In the genomic region with DNA sequence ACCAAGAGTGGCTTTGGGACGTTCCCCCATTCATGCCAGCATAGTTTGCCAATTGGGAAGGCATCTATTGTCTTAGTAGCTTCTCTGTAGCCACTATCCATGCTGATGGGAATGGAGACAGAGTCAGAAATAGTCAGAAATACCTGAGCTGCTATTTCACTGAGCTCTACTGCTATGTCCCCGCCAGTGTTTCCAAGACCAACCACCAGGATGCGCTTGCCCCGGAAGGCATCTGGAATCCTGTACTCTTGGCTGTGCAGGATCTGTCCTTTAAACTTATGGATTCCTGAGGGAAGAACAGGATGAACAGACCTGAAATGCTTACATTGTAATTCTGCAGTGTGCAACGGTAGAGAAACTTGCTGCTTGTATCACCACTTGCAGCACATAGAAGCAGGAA, we compare ENCODE assay signal across 18 mouse cellular contexts. TPM values are rescaled to one million over a fixed set of nuclear protein-coding genes. Genes with fewer than 3 reads are reported as not detected.
DNase-seq lines count a peak whose midpoint lies in the region; ATAC-seq and TF ChIP-seq lines count a peak whose summit lies in the region.
"Had no signal": no experiment of that assay in that cellular context is flagged by ENCODE, and none has a peak within 500 bp of the region (broad histone marks: within the 10 kb centered on the region; RNA-seq: fewer than 3 reads in every experiment).

No protein-coding gene starts in this region.

- H3K4me3 ChIP-seq in lung, postnatal 0 days (ENCODE audit: low read depth, low read length) = no peak overlapping the region
- H3K4me3 ChIP-seq: heart, embryonic 15.5 days; hindbrain, embryonic 12.5 days; limb, embryonic 10.5 days; megakaryocyte, embryonic 14.5 days had no signal

- no peaks in the 10 kb centered on the region for H3K27me3 ChIP-seq in lung, postnatal 0 days (replicated peaks; ENCODE audit: insufficient read depth, low read length)
- H3K27me3 ChIP-seq: heart, embryonic 15.5 days; hindbrain, embryonic 12.5 days; megakaryocyte, embryonic 14.5 days had no signal

- DNase-seq in heart, adult 11 months = peak; percentile 15
- no peak for DNase-seq in heart, adult 9 months (ENCODE audit: low spot score in 2 of 2)
- DNase-seq in kidney, postnatal 14 days = peak; percentile 13
- DNase-seq in kidney, postnatal 25 days = no peak
- no peak for DNase-seq in lung, postnatal 0 days (ENCODE audit: low spot score)
- DNase-seq in lung, postnatal 4 days = no peak
- no peak for DNase-seq in brain, embryonic 14.5 days (ENCODE audit: low read depth)
- DNase-seq in ovary, adult 18-20 months (ENCODE audit: low spot score) = no peak
- DNase-seq: adrenal gland, postnatal 10 days; cerebellum, adult 8-10 months; gastrocnemius, postnatal 14 days; kidney, adult 18-20 months; lung, adult 18-20 months; right cerebral cortex, postnatal 4 days had no signal

- no peak for TF ChIP-seq POLR2A in brain, embryonic 14.5 days (IDR thresholded peaks at IDR 0.05; ENCODE audit: borderline replicate concordance, extremely low read depth, insufficient read depth, insufficient read length, poor library complexity, severe bottlenecking)

- H3K36me3 ChIP-seq in lung, postnatal 0 days (ENCODE audit: insufficient read depth, low read length) = no peaks in the 10 kb centered on the region
- H3K36me3 ChIP-seq: heart, embryonic 15.5 days; hindbrain, embryonic 12.5 days; limb, embryonic 10.5 days had no signal

- TF ChIP-seq EP300 in lung, postnatal 0 days (IDR thresholded peaks at IDR 0.05) = no peak

- H3K4me2 ChIP-seq in lung, postnatal 0 days (replicated peaks; ENCODE audit: low read depth, low read length) = no peak overlapping the region
- H3K4me2 ChIP-seq: heart, embryonic 15.5 days; hindbrain, embryonic 12.5 days had no signal

- H3K27ac ChIP-seq in lung, postnatal 0 days (ENCODE audit: low read length) = no peak overlapping the region
- H3K27ac ChIP-seq: heart, embryonic 15.5 days; hindbrain, embryonic 12.5 days; limb, embryonic 10.5 days had no signal

- H3K9me3 ChIP-seq in lung, postnatal 0 days (ENCODE audit: low read length) = no peaks in the 10 kb centered on the region
- H3K9me3 ChIP-seq: heart, embryonic 15.5 days; hindbrain, embryonic 12.5 days; limb, embryonic 10.5 days; megakaryocyte, embryonic 14.5 days had no signal

- no peaks in the 10 kb centered on the region for H3K4me1 ChIP-seq in lung, postnatal 0 days (ENCODE audit: insufficient read depth, low read depth, low read length)
- H3K4me1 ChIP-seq: heart, embryonic 15.5 days; hindbrain, embryonic 12.5 days; limb, embryonic 10.5 days; megakaryocyte, embryonic 14.5 days had no signal

- no peak overlapping the region for H3K9ac ChIP-seq in lung, postnatal 0 days (replicated peaks; ENCODE audit: low read depth)
- H3K9ac ChIP-seq: heart, embryonic 15.5 days; hindbrain, embryonic 12.5 days had no signal

- 54% methylated on average over 5 of the region's 5 CpGs for WGBS in lung, postnatal 0 days

- peak; percentile 59 for TF ChIP-seq CTCF in lung, postnatal 0 days (IDR thresholded peaks at IDR 0.05)
- peak; percentile 46; the same call in 1 of the 2 replicates for TF ChIP-seq CTCF in brain, embryonic 14.5 days (IDR thresholded peaks at IDR 0.05; ENCODE audit: borderline replicate concordance, extremely low read depth, insufficient read depth, insufficient read length)

- no peak for ATAC-seq in lung, postnatal 0 days

RNA-seq across cellular contexts. Expression of gene Fmo4, which starts 8.8 kb away (rescaled TPM):
- polyA plus RNA-seq in lung, postnatal 0 days (2015; fragmentation: Nextera tagmentation; extraction: Ambion mirVana) = 1.6 and 2.5 TPM in 2 replicates
- 0.55 and 0.79 TPM in 2 replicates for polyA plus RNA-seq in brain, embryonic 14.5 days (2012; rRNA removed)

Comparison
In these comparisons a context has a peak if more than half of its experiments do, and no peak if none do; other contexts are left out.
1. DNase-seq: peak in heart, adult 11 months (single experiment) and kidney, postnatal 14 days (single experiment); none in heart, adult 9 months (0 of 2), kidney, postnatal 25 days (0 of 2), lung, postnatal 0 days (single experiment), lung, postnatal 4 days (0 of 2), brain, embryonic 14.5 days (single experiment) and ovary, adult 18-20 months (single experiment).